Mouse (Mus musculus) kidney, embryonic 16.5 days (tissue): ENCODE measurements around the gene Ascc3. TPM values are rescaled to one million over a fixed set of nuclear protein-coding genes. Genes with fewer than 3 reads are reported as not detected.

Experiments
- ATAC-seq: fragments of 200-750 bp; cut with Nextera tagmentation; 2 replicates; pipeline ENCODE4 v1.8.0; 2017; ENCODE audit warnings: moderate TSS enrichment; ENCODE audit not compliant: low FRiP score, low TSS enrichment
- H3K27ac ChIP-seq: fragments of 300-500 bp; sonication (generic); 2 replicates; pipeline ENCODE4 v1.5.1; 2014; ENCODE audit warnings: low read length
- H3K27me3 ChIP-seq: fragments of 300-500 bp; sonication (generic); 2 replicates; pipeline ENCODE4 v1.6.1; 2014; ENCODE audit warnings: low read length, control low read depth, mixed read lengths; ENCODE audit not compliant: insufficient read depth
- H3K36me3 ChIP-seq: fragments of 300-500 bp; sonication (generic); 2 replicates; pipeline ENCODE4 v1.6.1; 2014; ENCODE audit warnings: low read length, control low read depth, mixed read lengths; ENCODE audit not compliant: insufficient read depth
- H3K4me1 ChIP-seq: fragments of 300-500 bp; sonication (generic); 2 replicates; pipeline ENCODE4 v1.6.1; 2014; ENCODE audit warnings: low read length, control low read depth, mixed read lengths; ENCODE audit not compliant: insufficient read depth
- H3K4me2 ChIP-seq: fragments of 300-500 bp; sonication (generic); replicated peaks from 2 replicates; pipeline ENCODE4 v1.6.1; 2014; ENCODE audit warnings: low read depth, low read length
- H3K4me3 ChIP-seq: fragments of 300-500 bp; sonication (generic); 2 replicates; pipeline ENCODE4 v1.5.1; 2014; ENCODE audit warnings: mild to moderate bottlenecking, low read length
- H3K9ac ChIP-seq: fragments of 300-500 bp; sonication (generic); replicated peaks from 2 replicates; pipeline ENCODE4 v1.6.1; 2014; ENCODE audit warnings: low read length
- H3K9me3 ChIP-seq: fragments of 300-500 bp; sonication (generic); 2 replicates; pipeline ENCODE4 v1.6.1; 2016; ENCODE audit warnings: low read length, control low read depth
- WGBS: fragments of 180-500 bp; shearing (Covaris S2); extraction: QIAGEN DNeasy Blood & Tissue Kit; methylation state at CpG from one replicate; pipeline ENCODE4 v1.1.7; 2014; 5-methylcytosine and 5-hydroxymethylcytosine counted together
- polyA plus RNA-seq: library from polyadenylated mRNA; unstranded; fragments of >200 nt; fragmentation: Nextera tagmentation; extraction: Ambion mirVana; gene quantifications from 2 replicates; pipeline ENCODE4 v1.2.1, GENCODE M21; 2015

Gene Ascc3
- polyA plus RNA-seq, 1 experiment from 2014 or later = 14.4 TPM

- H3K4me1 ChIP-seq = peaks cover 8% of the 10 kb centered on the region; the same call in 1 of the 2 replicates
- ATAC-seq = no peak
- H3K9ac ChIP-seq = no peak overlapping the region
- H3K27ac ChIP-seq = no peak overlapping the region
- H3K36me3 ChIP-seq = no peaks in the 10 kb centered on the region
- H3K4me2 ChIP-seq = no peak overlapping the region
- H3K27me3 ChIP-seq = peaks cover 69% of the 10 kb centered on the region
- no peak overlapping the region for H3K4me3 ChIP-seq
- H3K9me3 ChIP-seq = no peaks in the 10 kb centered on the region
- 21% methylated on average over 6 of the region's 6 CpGs for WGBS
Observed at GRCm38 (mm10) chr10:50890621-50891020, 298.2 kb downstream of the Ascc3 start.

GRCm38 (mm10) chr10:50891876-50892711, 299.6 kb downstream of the Ascc3 start:
- H3K36me3 ChIP-seq = no peaks in the 10 kb centered on the region
- H3K4me3 ChIP-seq = peak overlapping the region; percentile 58
- no peaks in the 10 kb centered on the region for H3K9me3 ChIP-seq
- peaks cover 8% of the 10 kb centered on the region; the same call in 1 of the 2 replicates for H3K4me1 ChIP-seq
- H3K9ac ChIP-seq = no peak overlapping the region; the same call in 1 of the 2 replicates
- WGBS = under 1% methylated on average over 26 of the region's 26 CpGs
- ATAC-seq = no peak
- peak overlapping the region; percentile 63 for H3K4me2 ChIP-seq
- peak overlapping the region; percentile 17; the same call in 1 of the 2 replicates for H3K27ac ChIP-seq
- peaks cover 74% of the 10 kb centered on the region for H3K27me3 ChIP-seq

- peak overlapping the region; percentile 58 for H3K4me3 ChIP-seq
- peak overlapping the region; percentile 68; the same call in 1 of the 2 replicates for H3K9ac ChIP-seq
Observed at GRCm38 (mm10) chr10:50892751-50893320, 300.4 kb downstream of the Ascc3 start.

GRCm38 (mm10) chr10:50893546-50893945, 301.1 kb downstream of the Ascc3 start:
- Histone ChIP-seq H3K4me1 (peaks cover 8% of the 10 kb centered on the region; the same call in 1 of the 2 replicates), H3K4me2 (peak overlapping the region; percentile 63), H3K36me3 (no peaks in the 10 kb centered on the region), H3K27ac (no peak overlapping the region), H3K9me3 (no peaks in the 10 kb centered on the region), H3K9ac (peak overlapping the region; percentile 68), H3K4me3 (peak overlapping the region; percentile 58), H3K27me3 (peaks cover 79% of the 10 kb centered on the region)
- no peak for ATAC-seq
- 3% methylated on average over 10 of the region's 10 CpGs for WGBS

More at GRCm38 (mm10) chr10:50892751-50893320, 300.4 kb downstream of the Ascc3 start:
- H3K9me3 ChIP-seq = no peaks in the 10 kb centered on the region
- H3K4me2 ChIP-seq = peak overlapping the region; percentile 63
- WGBS = under 1% methylated on average over 15 of the region's 15 CpGs
- 0 out of 2 replicates have a peak overlapping the region, but pooled peaks have one; percentile 9 for H3K27ac ChIP-seq
- no peaks in the 10 kb centered on the region for H3K36me3 ChIP-seq
- ATAC-seq = peak; percentile 10; the same call in 1 of the 2 replicates
- H3K4me1 ChIP-seq = peaks cover 8% of the 10 kb centered on the region; the same call in 1 of the 2 replicates
- H3K27me3 ChIP-seq = peaks cover 74% of the 10 kb centered on the region

DNA sequence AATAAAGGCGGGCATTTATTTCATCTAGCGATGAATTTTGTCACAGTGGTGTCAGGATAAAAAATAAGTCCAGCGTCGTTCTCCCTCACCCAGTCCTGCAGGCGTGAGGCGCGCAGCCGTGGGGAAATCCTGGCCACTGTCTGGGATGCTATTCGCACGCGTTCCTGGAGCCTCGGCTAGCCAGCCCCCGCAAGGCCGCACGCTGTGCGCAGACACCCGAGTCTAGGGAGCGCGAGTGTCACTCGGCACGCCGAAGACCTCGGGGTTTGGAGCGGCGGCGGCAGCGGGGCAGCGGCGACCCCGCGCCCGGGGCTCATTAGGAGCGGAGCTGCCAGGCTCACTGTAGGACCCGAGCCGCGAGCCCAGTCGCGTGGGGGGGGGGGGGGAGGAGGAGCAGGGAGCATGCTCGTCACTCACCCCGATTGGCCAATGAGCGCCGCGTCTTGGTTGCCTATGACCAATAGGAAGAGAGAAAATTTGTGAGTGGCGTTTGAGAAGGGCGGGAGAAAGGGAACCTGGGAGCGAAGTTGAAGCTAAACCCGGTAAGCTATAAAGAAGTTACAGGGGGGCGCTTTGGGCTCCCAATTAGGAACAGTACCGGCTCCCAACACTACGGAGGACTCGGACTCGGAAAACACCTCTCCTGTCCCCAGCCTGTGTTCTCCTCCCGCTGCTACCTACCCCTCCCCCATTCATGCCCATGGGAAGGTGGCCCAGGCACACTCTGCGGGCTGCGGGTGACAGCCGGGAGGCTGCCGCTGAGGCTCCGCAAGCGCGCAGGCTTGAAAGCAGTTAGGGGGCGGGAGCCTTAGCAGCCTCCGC, 301.9 kb downstream of the Ascc3 start, which contains the start of gene Sim1:
Sim1 (plus strand) TSS at position 585 of the 822 bp plus-strand sequence.
- Histone ChIP-seq H3K4me3 (peak within 1 kb of the TSS; percentile 58), H3K36me3 (no peaks in the 10 kb centered on the region), H3K27ac (peak within 1 kb of the TSS; percentile 90), H3K4me1 (peaks cover 8% of the 10 kb centered on the region; the same call in 1 of the 2 replicates), H3K9ac (peak within 1 kb of the TSS; percentile 73), H3K4me2 (peak within 1 kb of the TSS; percentile 63), H3K27me3 (peaks cover 75% of the 10 kb centered on the region), H3K9me3 (no peaks in the 10 kb centered on the region)
- ATAC-seq = peak; percentile 92
- under 1% methylated on average over 58 of the region's 62 CpGs for WGBS

DNA sequence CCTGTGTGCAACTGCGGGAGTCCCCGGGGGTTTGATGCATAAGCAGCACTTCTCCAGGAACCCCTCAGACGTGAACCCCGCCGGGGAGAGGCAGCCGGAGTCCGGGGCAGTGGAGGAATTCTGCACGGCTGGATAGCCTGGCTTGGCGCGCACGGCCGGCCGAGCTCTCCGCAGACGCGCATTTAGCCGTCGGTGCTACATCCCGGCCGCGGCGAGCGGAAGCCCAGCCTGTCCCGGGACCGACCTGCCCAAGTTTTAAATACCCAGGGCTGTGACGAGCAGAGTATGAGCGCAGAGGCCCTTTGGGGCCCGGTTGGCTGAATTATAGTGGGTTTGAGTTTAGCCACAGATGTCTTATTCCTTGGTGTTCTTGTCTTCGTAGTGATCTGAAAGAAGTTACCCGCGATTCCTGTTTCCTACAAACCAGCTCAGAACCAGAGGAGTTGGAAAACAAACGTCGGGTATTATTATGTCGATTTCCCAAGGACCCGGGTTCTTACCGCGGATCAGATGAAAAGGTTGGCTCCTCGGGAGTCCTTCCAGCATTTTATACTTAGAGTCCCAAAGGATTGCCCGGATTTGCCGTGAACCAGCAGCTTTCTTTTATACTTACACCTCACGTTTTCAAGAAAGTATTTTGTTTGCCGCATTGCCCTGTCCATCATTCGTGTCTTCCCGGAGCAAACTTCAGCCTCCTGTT, 302.8 kb downstream of the Ascc3 start:
- Histone ChIP-seq H3K27ac (peak overlapping the region; percentile 90), H3K36me3 (no peaks in the 10 kb centered on the region), H3K27me3 (peaks cover 70% of the 10 kb centered on the region), H3K4me2 (peak overlapping the region; percentile 63), H3K4me3 (peak overlapping the region; percentile 58), H3K4me1 (peaks cover 8% of the 10 kb centered on the region; the same call in 1 of the 2 replicates), H3K9me3 (no peaks in the 10 kb centered on the region), H3K9ac (peak overlapping the region; percentile 73)
- 0 out of 2 replicates have a peak, but pooled peaks have one; percentile 12 for ATAC-seq
- WGBS = under 1% methylated on average over 44 of the region's 44 CpGs

- ATAC-seq = no peak
- Histone ChIP-seq H3K9ac (peak overlapping the region; percentile 73), H3K4me2 (peak overlapping the region; percentile 63), H3K27me3 (peaks cover 71% of the 10 kb centered on the region), H3K4me3 (peak overlapping the region; percentile 58), H3K4me1 (peaks cover 10% of the 10 kb centered on the region; the same call in 1 of the 2 replicates), H3K9me3 (no peaks in the 10 kb centered on the region), H3K27ac (0 out of 2 replicates have a peak overlapping the region, but pooled peaks have one; percentile 31), H3K36me3 (no peaks in the 10 kb centered on the region)
- WGBS = 5% methylated on average over 21 of the region's 21 CpGs
Observed at GRCm38 (mm10) chr10:50895881-50896766, 303.7 kb downstream of the Ascc3 start.

- Histone ChIP-seq H3K9ac (peak overlapping the region; percentile 73), H3K4me1 (peaks cover 11% of the 10 kb centered on the region; the same call in 1 of the 2 replicates), H3K27ac (0 out of 2 replicates have a peak overlapping the region, but pooled peaks have one; percentile 31), H3K4me3 (peak overlapping the region; percentile 58), H3K4me2 (peak overlapping the region; percentile 63), H3K27me3 (peaks cover 70% of the 10 kb centered on the region), H3K36me3 (no peaks in the 10 kb centered on the region), H3K9me3 (no peaks in the 10 kb centered on the region)
- ATAC-seq = no peak
- WGBS = 7% methylated on average over 3 of the region's 3 CpGs
Observed at GRCm38 (mm10) chr10:50896767-50897390, 304.4 kb downstream of the Ascc3 start.
